Mouse (Mus musculus) embryonic facial prominence, embryonic 12.5 days (tissue): ENCODE data around the gene Catsper4. TPM values are rescaled to one million over a fixed set of nuclear protein-coding genes. Genes with fewer than 3 reads are reported as not detected.
"Not testable (repeated sequence)": the region's sequence is repeated elsewhere in the genome, so short reads cannot be mapped to it uniquely, and the experiment has no call there.

Experiments used
- ATAC-seq: fragments of 200-750 bp; cut with Nextera tagmentation; 2 replicates; pipeline ENCODE4 v1.8.0; 2017; ENCODE audit not compliant: insufficient number of reproducible peaks, insufficient read depth, low FRiP score, low TSS enrichment
- H3K27ac ChIP-seq: fragments of 300-500 bp; sonication (generic); 2 replicates; pipeline ENCODE4 v1.5.1; 2016; ENCODE audit warnings: mild to moderate bottlenecking
- H3K27me3 ChIP-seq: fragments of 300-500 bp; sonication (generic); 2 replicates; pipeline ENCODE4 v1.6.1; 2016; ENCODE audit warnings: mild to moderate bottlenecking, moderate library complexity
- H3K36me3 ChIP-seq: fragments of 300-500 bp; sonication (generic); 2 replicates; pipeline ENCODE4 v1.6.1; 2016; ENCODE audit warnings: mild to moderate bottlenecking
- H3K4me1 ChIP-seq: fragments of 300-500 bp; sonication (generic); 2 replicates; pipeline ENCODE4 v1.6.1; 2016
- H3K4me2 ChIP-seq: fragments of 300-500 bp; sonication (generic); replicated peaks from 2 replicates; pipeline ENCODE4 v1.6.1; 2016; ENCODE audit warnings: mild to moderate bottlenecking, moderate library complexity
- H3K4me3 ChIP-seq: fragments of 300-500 bp; sonication (generic); 2 replicates; pipeline ENCODE4 v1.5.1; 2016; ENCODE audit warnings: mild to moderate bottlenecking
- H3K9ac ChIP-seq: fragments of 300-500 bp; sonication (generic); 2 replicates; pipeline ENCODE4 v1.6.1; 2016; ENCODE audit warnings: mild to moderate bottlenecking, moderate library complexity
- H3K9me3 ChIP-seq: fragments of 300-500 bp; sonication (generic); 2 replicates; pipeline ENCODE4 v1.6.1; 2016; ENCODE audit warnings: mild to moderate bottlenecking, moderate library complexity
- WGBS: fragments of 180-500 bp; shearing (Covaris S2); methylation state at CpG from one replicate; pipeline ENCODE4 v1.1.7; 2016; 5-methylcytosine and 5-hydroxymethylcytosine counted together
- polyA plus RNA-seq: library from polyadenylated mRNA; unstranded; fragments of >200 nt; fragmentation: Nextera tagmentation; extraction: Ambion mirVana; gene quantifications from 2 replicates; pipeline ENCODE4 v1.2.1, GENCODE M21; 2016

Catsper4 gene
- polyA plus RNA-seq: 0.15 TPM in 1 of 2 replicates, not detected in the other

- ATAC-seq: no peak
Observed at GRCm38 (mm10) chr4:134227194-134227593, at the start of gene Catsper4. Gene Catsper4 (minus strand): TSS chr4:134227383.

GRCm38 (mm10) chr4:134273417-134274345 lies 46.5 kb upstream of the Catsper4 start:
- Histone ChIP-seq H3K9me3 (no peaks in the 10 kb centered on the region), H3K27me3 (no peaks in the 10 kb centered on the region), H3K4me3 (peak overlapping the region; percentile 9), H3K27ac (no peak overlapping the region), H3K4me1 (0 out of 2 replicates have a peak, but pooled peaks cover 3% of the 10 kb centered on the region), H3K36me3 (peaks cover 20% of the 10 kb centered on the region), H3K4me2 (peak overlapping the region; percentile 38), H3K9ac (no peak overlapping the region)
- ATAC-seq: no peak
- WGBS: 5% methylated on average over 14 of the region's 14 CpGs

More at GRCm38 (mm10) chr4:134227194-134227593, at the start of gene Catsper4:
- Histone ChIP-seq H3K36me3 (no peaks in the 10 kb centered on the region), H3K27me3 (no peaks in the 10 kb centered on the region), H3K4me3 (no peak within 1 kb of the TSS), H3K9me3 (no peaks in the 10 kb centered on the region), H3K4me1 (no peaks in the 10 kb centered on the region), H3K4me2 (no peak within 1 kb of the TSS), H3K27ac (no peak within 1 kb of the TSS), H3K9ac (no peak within 1 kb of the TSS)
- 75% methylated on average over 8 of the region's 8 CpGs for WGBS

- no peaks in the 10 kb centered on the region for H3K27me3 ChIP-seq
- no peak for ATAC-seq
- H3K4me2 ChIP-seq: peak overlapping the region; percentile 38
- no peaks in the 10 kb centered on the region for H3K9me3 ChIP-seq
- no peak overlapping the region for H3K27ac ChIP-seq
- 0 out of 2 replicates have a peak, but pooled peaks cover 3% of the 10 kb centered on the region for H3K4me1 ChIP-seq
- 30% methylated on average over 13 of the region's 13 CpGs for WGBS
- no peak overlapping the region for H3K9ac ChIP-seq
- peaks cover 14% of the 10 kb centered on the region for H3K36me3 ChIP-seq
- H3K4me3 ChIP-seq: peak overlapping the region; percentile 9
Observed at GRCm38 (mm10) chr4:134272731-134273416, 45.7 kb upstream of the Catsper4 start.

- no peaks in the 10 kb centered on the region for H3K9me3 ChIP-seq
- ATAC-seq: no peak
- peaks cover 5% of the 10 kb centered on the region for H3K36me3 ChIP-seq
- H3K4me3 ChIP-seq: no peak overlapping the region
- no peak overlapping the region for H3K4me2 ChIP-seq
- no peak overlapping the region for H3K27ac ChIP-seq
- 0 out of 2 replicates have a peak, but pooled peaks cover 3% of the 10 kb centered on the region for H3K4me1 ChIP-seq
- H3K27me3 ChIP-seq: no peaks in the 10 kb centered on the region
- WGBS: 83% methylated on average over 7 of the region's 7 CpGs
- H3K9ac ChIP-seq: no peak overlapping the region
Observed at GRCm38 (mm10) chr4:134271979-134272378, 44.8 kb upstream of the Catsper4 start.

- not testable (repeated sequence) for H3K4me2 ChIP-seq, H3K4me3 ChIP-seq, H3K9me3 ChIP-seq, H3K4me1 ChIP-seq, H3K36me3 ChIP-seq, H3K9ac ChIP-seq, H3K27me3 ChIP-seq, H3K27ac ChIP-seq, ATAC-seq
Observed at GRCm38 (mm10) chr4:134269622-134270021, 42.4 kb upstream of the Catsper4 start.

- no peak for ATAC-seq
- H3K4me2 ChIP-seq: no peak overlapping the region
- no peak overlapping the region for H3K27ac ChIP-seq
- 86% methylated on average over 19 of the region's 19 CpGs for WGBS
- no peaks in the 10 kb centered on the region for H3K27me3 ChIP-seq
- no peak overlapping the region for H3K4me3 ChIP-seq
- no peaks in the 10 kb centered on the region for H3K36me3 ChIP-seq
- H3K9ac ChIP-seq: no peak overlapping the region
- 0 out of 2 replicates have a peak, but pooled peaks cover 3% of the 10 kb centered on the region for H3K4me1 ChIP-seq
- H3K9me3 ChIP-seq: no peaks in the 10 kb centered on the region
Observed at GRCm38 (mm10) chr4:134268102-134268655, 41.0 kb upstream of the Catsper4 start.

- Histone ChIP-seq H3K36me3 (no peaks in the 10 kb centered on the region), H3K4me2 (no peak overlapping the region), H3K27me3 (no peaks in the 10 kb centered on the region), H3K4me1 (no peaks in the 10 kb centered on the region), H3K9me3 (no peaks in the 10 kb centered on the region), H3K4me3 (no peak overlapping the region), H3K27ac (no peak overlapping the region), H3K9ac (no peak overlapping the region)
- 52% methylated on average over 9 of the region's 9 CpGs for WGBS
- no peak for ATAC-seq
Observed at GRCm38 (mm10) chr4:134265860-134266585, 38.8 kb upstream of the Catsper4 start.

- no peaks in the 10 kb centered on the region; the same call in 1 of the 2 replicates for H3K4me1 ChIP-seq
- H3K9me3 ChIP-seq: no peaks in the 10 kb centered on the region
- ATAC-seq: no peak
- WGBS: 29% methylated on average over 6 of the region's 6 CpGs
- no peak overlapping the region for H3K4me2 ChIP-seq
- H3K27me3 ChIP-seq: no peaks in the 10 kb centered on the region
- no peak overlapping the region for H3K27ac ChIP-seq
- no peaks in the 10 kb centered on the region for H3K36me3 ChIP-seq
- no peak overlapping the region for H3K9ac ChIP-seq
- H3K4me3 ChIP-seq: no peak overlapping the region
Observed at GRCm38 (mm10) chr4:134263191-134263590, 36.0 kb upstream of the Catsper4 start.

GRCm38 (mm10) chr4:134258354-134258753 lies 31.2 kb upstream of the Catsper4 start:
- no peaks in the 10 kb centered on the region for H3K36me3 ChIP-seq
- no peaks in the 10 kb centered on the region for H3K9me3 ChIP-seq
- H3K4me3 ChIP-seq: no peak overlapping the region
- H3K27ac ChIP-seq: 0 out of 2 replicates have a peak overlapping the region, but pooled peaks have one; percentile 23
- peaks cover 20% of the 10 kb centered on the region for H3K27me3 ChIP-seq
- 57% methylated on average over 11 of the region's 11 CpGs for WGBS
- H3K4me2 ChIP-seq: no peak overlapping the region
- H3K4me1 ChIP-seq: peaks cover 31% of the 10 kb centered on the region
- no peak for ATAC-seq
- H3K9ac ChIP-seq: no peak overlapping the region

GRCm38 (mm10) chr4:134257198-134258009 lies 30.2 kb upstream of the Catsper4 start:
- 0 out of 2 replicates have a peak overlapping the region, but pooled peaks have one; percentile 5 for H3K4me2 ChIP-seq
- 0 out of 2 replicates have a peak overlapping the region, but pooled peaks have one; percentile 23 for H3K27ac ChIP-seq
- peaks cover 37% of the 10 kb centered on the region for H3K4me1 ChIP-seq
- peaks cover 29% of the 10 kb centered on the region for H3K27me3 ChIP-seq
- ATAC-seq: no peak
- H3K36me3 ChIP-seq: no peaks in the 10 kb centered on the region
- no peak overlapping the region for H3K9ac ChIP-seq
- 12% methylated on average over 11 of the region's 11 CpGs for WGBS
- H3K9me3 ChIP-seq: no peaks in the 10 kb centered on the region
- no peak overlapping the region for H3K4me3 ChIP-seq
